Mouse (Mus musculus) midbrain, embryonic 12.5 days (tissue): ENCODE data around the gene Itprid2. TPM values are rescaled to one million over a fixed set of nuclear protein-coding genes. Genes with fewer than 3 reads are reported as not detected.
"Not testable (repeated sequence)": the region's sequence is repeated elsewhere in the genome, so short reads cannot be mapped to it uniquely, and the experiment has no call there.

Source experiments
- ATAC-seq: fragments of 200-750 bp; cut with Nextera tagmentation; 2 replicates; pipeline ENCODE4 v1.8.0; 2017; ENCODE audit warnings: low read depth, moderate TSS enrichment, moderate library complexity; ENCODE audit not compliant: low FRiP score
- H3K27ac ChIP-seq: fragments of 300-500 bp; sonication (generic); replicated peaks from 2 replicates; pipeline ENCODE4 v1.5.1; 2016; ENCODE audit warnings: mild to moderate bottlenecking
- H3K27me3 ChIP-seq: fragments of 300-500 bp; sonication (generic); 2 replicates; pipeline ENCODE4 v1.6.1; 2016; ENCODE audit warnings: mild to moderate bottlenecking
- H3K36me3 ChIP-seq: fragments of 300-500 bp; sonication (generic); 2 replicates; pipeline ENCODE4 v1.6.1; 2016
- H3K4me1 ChIP-seq: fragments of 300-500 bp; sonication (generic); 2 replicates; pipeline ENCODE4 v1.6.1; 2016
- H3K4me2 ChIP-seq: fragments of 300-500 bp; sonication (generic); replicated peaks from 2 replicates; pipeline ENCODE4 v1.6.1; 2016; ENCODE audit warnings: mild to moderate bottlenecking, moderate library complexity
- H3K4me3 ChIP-seq: fragments of 300-500 bp; sonication (generic); 2 replicates; pipeline ENCODE4 v1.5.1; 2016; ENCODE audit warnings: mild to moderate bottlenecking
- H3K9ac ChIP-seq: fragments of 300-500 bp; sonication (generic); replicated peaks from 2 replicates; pipeline ENCODE4 v1.6.1; 2016; ENCODE audit warnings: mild to moderate bottlenecking, moderate library complexity
- H3K9me3 ChIP-seq: fragments of 300-500 bp; sonication (generic); 2 replicates; pipeline ENCODE4 v1.6.1; 2016; ENCODE audit warnings: mild to moderate bottlenecking
- WGBS: fragments of 180-500 bp; shearing (Covaris S2); methylation state at CpG from one replicate; pipeline ENCODE4 v1.1.7; 2016; 5-methylcytosine and 5-hydroxymethylcytosine counted together
- polyA plus RNA-seq: library from polyadenylated mRNA; unstranded; fragments of >200 nt; fragmentation: Nextera tagmentation; extraction: Ambion mirVana; gene quantifications from 2 replicates; pipeline ENCODE4 v1.2.1, GENCODE M21; 2016

Gene Itprid2
- polyA plus RNA-seq: 4.8 and 5.2 TPM in 2 replicates

GRCm38 (mm10) chr2:79634528-79635400 lies at the start of gene Itprid2:
Gene Itprid2 (plus strand): TSS chr2:79635352.
- Histone ChIP-seq H3K36me3 (no peaks in the 10 kb centered on the region), H3K9ac (peak within 1 kb of the TSS; percentile 84), H3K27ac (peak within 1 kb of the TSS; percentile 60), H3K9me3 (no peaks in the 10 kb centered on the region), H3K4me2 (peak within 1 kb of the TSS; percentile 87), H3K27me3 (peaks cover 3% of the 10 kb centered on the region; the same call in 1 of the 2 replicates), H3K4me1 (0 out of 2 replicates have a peak, but pooled peaks cover 4% of the 10 kb centered on the region), H3K4me3 (peak within 1 kb of the TSS; percentile 77)
- ATAC-seq: peak; percentile 99
- 4% methylated on average over 32 of the region's 46 CpGs for WGBS

GRCm38 (mm10) chr2:79596177-79596576 lies 39.0 kb upstream of the Itprid2 start:
- no peaks in the 10 kb centered on the region for H3K27me3 ChIP-seq
- 85% methylated on average over 2 of the region's 2 CpGs for WGBS

GRCm38 (mm10) chr2:79597090-79597489 lies 38.1 kb upstream of the Itprid2 start:
- no peaks in the 10 kb centered on the region for H3K4me1 ChIP-seq
- ATAC-seq: no peak
- no peaks in the 10 kb centered on the region for H3K36me3 ChIP-seq
- H3K4me2 ChIP-seq: no peak overlapping the region
- no peak overlapping the region for H3K4me3 ChIP-seq
- H3K9me3 ChIP-seq: no peaks in the 10 kb centered on the region
- no peaks in the 10 kb centered on the region for H3K27me3 ChIP-seq
- no peak overlapping the region for H3K27ac ChIP-seq
- H3K9ac ChIP-seq: no peak overlapping the region

More at GRCm38 (mm10) chr2:79596177-79596576, 39.0 kb upstream of the Itprid2 start:
- no peak for ATAC-seq
- H3K27ac ChIP-seq: no peak overlapping the region
- H3K4me2 ChIP-seq: no peak overlapping the region
- H3K9ac ChIP-seq: no peak overlapping the region
- H3K4me3 ChIP-seq: no peak overlapping the region
- H3K36me3 ChIP-seq: no peaks in the 10 kb centered on the region
- no peaks in the 10 kb centered on the region for H3K4me1 ChIP-seq
- H3K9me3 ChIP-seq: no peaks in the 10 kb centered on the region

- not testable (repeated sequence) for H3K36me3 ChIP-seq, H3K27ac ChIP-seq, H3K4me1 ChIP-seq, H3K9me3 ChIP-seq, H3K4me3 ChIP-seq, H3K4me2 ChIP-seq, ATAC-seq, H3K9ac ChIP-seq, H3K27me3 ChIP-seq
- 76% methylated on average over 2 of the region's 2 CpGs for WGBS
Measured at GRCm38 (mm10) chr2:79601109-79601508, 34.0 kb upstream of the Itprid2 start.

- H3K9ac ChIP-seq: no peak overlapping the region
- H3K36me3 ChIP-seq: no peaks in the 10 kb centered on the region
- no peaks in the 10 kb centered on the region for H3K27me3 ChIP-seq
- H3K4me1 ChIP-seq: no peaks in the 10 kb centered on the region
- H3K27ac ChIP-seq: no peak overlapping the region
- no peak overlapping the region for H3K4me3 ChIP-seq
- no peaks in the 10 kb centered on the region for H3K9me3 ChIP-seq
- WGBS: 40% methylated on average over 4 of the region's 4 CpGs
- no peak overlapping the region for H3K4me2 ChIP-seq
- no peak for ATAC-seq
Measured at GRCm38 (mm10) chr2:79601691-79602116, 33.4 kb upstream of the Itprid2 start.

- Histone ChIP-seq H3K4me2 (no peak overlapping the region), H3K4me1 (no peaks in the 10 kb centered on the region), H3K9me3 (no peaks in the 10 kb centered on the region), H3K27me3 (no peaks in the 10 kb centered on the region), H3K9ac (no peak overlapping the region), H3K4me3 (no peak overlapping the region), H3K27ac (no peak overlapping the region), H3K36me3 (no peaks in the 10 kb centered on the region)
- ATAC-seq: no peak
- WGBS: 77% methylated on average over 6 of the region's 6 CpGs
Measured at GRCm38 (mm10) chr2:79602306-79602705, 32.8 kb upstream of the Itprid2 start.

GRCm38 (mm10) chr2:79603363-79603762 lies 31.8 kb upstream of the Itprid2 start:
- no peak overlapping the region for H3K4me2 ChIP-seq
- WGBS: 93% methylated on average over 4 of the region's 4 CpGs
- H3K9me3 ChIP-seq: no peaks in the 10 kb centered on the region

GRCm38 (mm10) chr2:79606033-79606432 lies 29.1 kb upstream of the Itprid2 start:
- Histone ChIP-seq H3K4me1 (no peaks in the 10 kb centered on the region), H3K27me3 (no peaks in the 10 kb centered on the region), H3K36me3 (no peaks in the 10 kb centered on the region), H3K27ac (no peak overlapping the region), H3K4me3 (no peak overlapping the region), H3K9me3 (no peaks in the 10 kb centered on the region), H3K9ac (no peak overlapping the region), H3K4me2 (no peak overlapping the region)
- no peak for ATAC-seq
- 87% methylated on average over 2 of the region's 2 CpGs for WGBS

More at GRCm38 (mm10) chr2:79603363-79603762, 31.8 kb upstream of the Itprid2 start:
- no peak overlapping the region for H3K4me3 ChIP-seq
- no peak overlapping the region for H3K9ac ChIP-seq
- ATAC-seq: no peak
- no peaks in the 10 kb centered on the region for H3K4me1 ChIP-seq
- H3K27me3 ChIP-seq: no peaks in the 10 kb centered on the region
- no peaks in the 10 kb centered on the region for H3K36me3 ChIP-seq
- H3K27ac ChIP-seq: no peak overlapping the region

GRCm38 (mm10) chr2:79607181-79607580 lies 28.0 kb upstream of the Itprid2 start:
- H3K27me3 ChIP-seq: no peaks in the 10 kb centered on the region
- no peak overlapping the region for H3K4me2 ChIP-seq
- no peak for ATAC-seq
- H3K9ac ChIP-seq: no peak overlapping the region
- no peaks in the 10 kb centered on the region for H3K4me1 ChIP-seq
- 88% methylated on average over 2 of the region's 2 CpGs for WGBS
- no peaks in the 10 kb centered on the region for H3K9me3 ChIP-seq
- H3K4me3 ChIP-seq: no peak overlapping the region
- H3K27ac ChIP-seq: no peak overlapping the region
- no peaks in the 10 kb centered on the region for H3K36me3 ChIP-seq

- Histone ChIP-seq H3K36me3 (no peaks in the 10 kb centered on the region), H3K27me3 (no peaks in the 10 kb centered on the region), H3K4me1 (no peaks in the 10 kb centered on the region), H3K4me3 (no peak overlapping the region), H3K9ac (no peak overlapping the region), H3K4me2 (no peak overlapping the region), H3K27ac (no peak overlapping the region), H3K9me3 (no peaks in the 10 kb centered on the region)
- ATAC-seq: no peak
- WGBS: 85% methylated on average over 8 of the region's 8 CpGs
Measured at GRCm38 (mm10) chr2:79608301-79609074, 26.7 kb upstream of the Itprid2 start.

- 74% methylated on average over 3 of the region's 3 CpGs for WGBS
- Histone ChIP-seq H3K4me1 (no peaks in the 10 kb centered on the region), H3K27ac (no peak overlapping the region), H3K27me3 (no peaks in the 10 kb centered on the region), H3K4me2 (no peak overlapping the region), H3K9me3 (no peaks in the 10 kb centered on the region), H3K36me3 (no peaks in the 10 kb centered on the region), H3K9ac (no peak overlapping the region), H3K4me3 (no peak overlapping the region)
- ATAC-seq: no peak
Measured at GRCm38 (mm10) chr2:79610894-79611293, 24.3 kb upstream of the Itprid2 start.

- 89% methylated on average over 2 of the region's 2 CpGs for whole genome bisulfite sequencing
- no peaks in the 10 kb centered on the region for H3K27me3 ChIP-seq
- no peak overlapping the region for H3K27ac ChIP-seq
- H3K4me1 ChIP-seq: no peaks in the 10 kb centered on the region
- no peaks in the 10 kb centered on the region for H3K36me3 ChIP-seq
- H3K9me3 ChIP-seq: no peaks in the 10 kb centered on the region
- H3K4me3 ChIP-seq: no peak overlapping the region
- H3K4me2 ChIP-seq: no peak overlapping the region
- no peak overlapping the region for H3K9ac ChIP-seq
- no peak for ATAC-seq
Measured at GRCm38 (mm10) chr2:79618145-79618544, 17.0 kb upstream of the Itprid2 start.
